Mouse (Mus musculus) liver, embryonic 14.5 days (tissue): ENCODE measurements around the gene Sprn.

Experiments
- CTCF ChIP-seq: IDR thresholded peaks from 2 replicates; pipeline ENCODE4 v1.5.1; 2016; ENCODE audit warnings: antibody characterized with exemption, low read depth, control low read depth
- EP300 ChIP-seq: IDR thresholded peaks from 2 replicates; pipeline ENCODE4 v1.6.1; 2016; ENCODE audit warnings: antibody characterized with exemption, low read depth

DNA sequence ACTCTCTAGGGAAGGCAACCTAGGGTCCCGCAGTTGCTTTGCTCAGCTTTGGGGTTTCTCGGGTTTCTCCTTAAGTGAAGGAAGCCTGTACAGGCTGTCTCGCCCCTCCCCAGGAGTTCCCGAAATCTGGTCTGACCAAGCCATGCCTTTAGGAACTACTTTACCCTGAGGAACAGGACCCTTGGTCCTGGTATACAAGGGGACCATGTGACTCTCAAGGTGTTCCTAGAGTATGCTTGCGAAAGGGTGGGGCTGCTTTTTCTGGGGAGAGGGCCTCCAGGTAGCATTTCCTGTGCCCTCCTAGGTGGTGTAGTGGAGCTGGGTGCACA, 28.7 kb downstream of the Sprn start:
- TF ChIP-seq CTCF (no peak), EP300 (no peak)
